Mouse (Mus musculus): Measurements from ENCODE around the gene Gm20716.

- TF ChIP-seq POLR2A (IDR thresholded peaks at IDR 0.05; ENCODE audit: extremely low read depth, insufficient read depth, low read length) (no peak), CTCF (IDR thresholded peaks at IDR 0.05; ENCODE audit: extremely low read depth, insufficient read depth, low read length) (peak; percentile 69)
Measured at GRCm38 (mm10) chr2:168274374-168274935, 44.3 kb upstream of the Gm20716 start.
